Mouse (Mus musculus) spleen, adult 2 months (tissue): ENCODE results near the gene Fam217a.
"Not testable (repeated sequence)": the region's sequence is repeated elsewhere in the genome, so short reads cannot be mapped to it uniquely, and the experiment has no call there.

Experiments used
- CTCF ChIP-seq: fragments of 200-500 bp; IDR thresholded peaks from 2 replicates; pipeline ENCODE4 v1.5.1; 2011; ENCODE audit warnings: mild to moderate bottlenecking, inconsistent platforms; ENCODE audit not compliant: insufficient read depth, insufficient read length, insufficient replicate concordance; ENCODE audit errors: extremely low read depth
- POLR2A ChIP-seq: fragments of 200-500 bp; IDR thresholded peaks from 2 replicates; pipeline ENCODE4 v1.6.1; 2011; ENCODE audit warnings: low read depth, low read length, inconsistent platforms

DNA sequence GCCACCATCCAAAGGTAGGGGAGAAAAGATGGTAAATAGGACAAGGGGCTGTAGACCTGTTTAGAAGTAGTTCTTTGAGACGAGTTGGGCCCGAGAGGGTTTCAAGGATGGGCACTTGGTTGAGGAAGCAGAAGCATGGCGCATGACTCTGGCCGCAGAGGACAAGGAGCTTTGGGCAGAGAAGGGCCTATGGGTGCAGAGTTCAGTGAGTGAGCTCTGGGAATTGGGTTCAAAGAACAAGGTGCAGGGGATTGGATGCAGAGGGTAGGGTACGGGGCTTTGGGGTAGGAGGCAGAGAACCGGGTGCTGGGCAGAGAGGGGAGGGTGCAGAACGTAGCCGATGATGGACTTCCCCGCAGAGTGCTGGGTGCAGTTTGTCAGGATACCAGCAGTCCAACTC, 41.5 kb upstream of the Fam217a start:
- not testable (repeated sequence) for TF ChIP-seq CTCF, POLR2A
